Mouse (Mus musculus): ENCODE measurements at regions not wholly inside any gene's neighbourhood (a gene's known extent, or its start where the extent isn't known, plus 50 kb on each side); places are given as distances from the start of the nearest gene placed in this dataset.

DNA sequence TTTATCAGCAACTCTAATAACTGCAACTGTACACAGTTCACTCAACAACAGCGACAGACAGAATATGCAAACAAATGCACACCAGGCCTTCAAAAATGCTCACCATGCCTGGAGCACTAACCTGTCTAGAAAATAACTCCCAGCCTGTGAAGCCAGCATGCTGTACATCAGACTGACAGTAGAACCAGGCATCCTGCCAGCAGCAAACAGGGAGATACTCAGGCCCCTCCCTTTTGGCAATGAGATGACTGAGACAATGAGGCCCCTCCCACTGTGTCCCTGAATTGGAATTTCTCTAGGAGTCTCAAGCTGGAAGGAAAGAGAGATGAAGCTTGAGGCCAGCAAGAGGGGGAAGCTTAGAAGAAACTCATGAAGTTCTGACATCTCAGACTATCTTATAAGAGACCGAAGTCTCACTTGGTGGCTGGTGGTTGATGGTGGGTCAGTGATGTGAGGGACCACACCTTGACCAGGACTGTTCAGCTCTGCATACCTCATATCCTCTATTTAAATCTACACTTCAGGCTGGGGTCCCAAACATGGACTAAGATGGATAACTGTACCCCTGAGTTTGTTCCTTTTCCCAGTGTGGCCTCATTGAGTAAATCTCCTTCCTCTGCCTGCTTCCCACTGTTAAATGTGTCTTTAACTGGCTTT is 72.6 kb upstream of the Selenok start:
- Histone ChIP-seq H3K4me1 (ENCODE audit: control insufficient read depth, insufficient read depth) (peaks cover 13% of the 10 kb centered on the region), H3K4me3 (ENCODE audit: low read depth, low read length) (no peak overlapping the region), H3K9me3 (replicated peaks; ENCODE audit: control insufficient read depth, low read length) (no peaks in the 10 kb centered on the region), H3K9ac (replicated peaks; ENCODE audit: low read depth, low read length) (no peak overlapping the region), H3K4me2 (ENCODE audit: low read depth, low read length) (no peak overlapping the region), H3K27ac (ENCODE audit: low read depth) (no peak overlapping the region), H3K27me3 (ENCODE audit: control insufficient read depth, insufficient read depth, low read length) (no peaks in the 10 kb centered on the region), H3K36me3 (replicated peaks; ENCODE audit: control insufficient read depth, insufficient read depth, low read length) (no peaks in the 10 kb centered on the region)
- ATAC-seq (ENCODE audit: insufficient read depth, low read depth), result peak; percentile 86
- WGBS, result 60% methylated on average over 2 of the region's 2 CpGs
- no peak for TF ChIP-seq CTCF (IDR thresholded peaks at IDR 0.05; ENCODE audit: low read depth)
- TF ChIP-seq EP300 (IDR thresholded peaks at IDR 0.05; ENCODE audit: low read depth), result no peak
- DNase-seq (ENCODE audit: low spot score), result peak; percentile 80

DNA sequence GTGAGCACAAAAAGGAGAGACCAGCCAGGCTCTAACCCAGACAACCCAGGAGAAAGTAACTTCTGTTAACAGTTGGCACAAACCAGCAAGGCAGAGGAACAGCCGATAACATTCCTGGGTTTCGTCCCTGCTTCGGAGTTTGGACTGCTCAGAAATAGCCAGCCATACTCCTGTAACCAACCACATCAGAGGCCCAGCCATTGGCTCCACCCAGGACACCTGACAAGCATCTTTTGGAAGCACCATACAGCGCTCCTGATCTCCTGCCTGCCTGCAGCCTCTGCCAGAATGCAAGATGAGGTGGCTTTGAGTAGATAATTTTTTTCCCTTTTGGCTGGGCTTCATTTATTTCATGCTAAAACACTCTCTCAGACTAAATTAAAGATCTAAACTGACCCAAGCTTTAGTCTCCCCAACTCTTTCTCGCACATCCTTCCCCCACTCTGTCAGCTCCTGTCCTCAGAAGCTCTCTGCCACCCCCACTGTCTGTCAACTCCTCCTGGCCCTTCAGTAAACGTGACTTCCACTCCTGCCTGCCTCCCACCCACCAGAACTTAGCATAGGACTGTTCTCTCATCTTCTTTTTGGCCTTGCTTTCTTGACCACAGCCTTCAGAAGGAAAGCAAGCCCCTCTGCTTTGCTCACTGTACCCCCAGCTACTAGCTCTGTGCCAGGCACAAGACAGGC is 72.0 kb upstream of the Selenok start:
- no peaks in the 10 kb centered on the region for H3K36me3 ChIP-seq (replicated peaks; ENCODE audit: control insufficient read depth, insufficient read depth, low read length)
- ATAC-seq (ENCODE audit: insufficient read depth, low read depth) (peak; percentile 36), DNase-seq (ENCODE audit: low spot score) (no peak)
- no peak overlapping the region for H3K4me3 ChIP-seq (ENCODE audit: low read depth, low read length)
- 51% methylated on average over 6 of the region's 6 CpGs for WGBS
- peaks cover 13% of the 10 kb centered on the region for H3K4me1 ChIP-seq (ENCODE audit: control insufficient read depth, insufficient read depth)
- TF ChIP-seq EP300 (IDR thresholded peaks at IDR 0.05; ENCODE audit: low read depth) (no peak), CTCF (IDR thresholded peaks at IDR 0.05; ENCODE audit: low read depth) (no peak)
- no peak overlapping the region for H3K27ac ChIP-seq (ENCODE audit: low read depth)
- H3K4me2 ChIP-seq (ENCODE audit: low read depth, low read length), result no peak overlapping the region
- H3K9me3 ChIP-seq (replicated peaks; ENCODE audit: control insufficient read depth, low read length), result no peaks in the 10 kb centered on the region
- no peaks in the 10 kb centered on the region for H3K27me3 ChIP-seq (ENCODE audit: control insufficient read depth, insufficient read depth, low read length)
- H3K9ac ChIP-seq (replicated peaks; ENCODE audit: low read depth, low read length), result no peak overlapping the region

DNA sequence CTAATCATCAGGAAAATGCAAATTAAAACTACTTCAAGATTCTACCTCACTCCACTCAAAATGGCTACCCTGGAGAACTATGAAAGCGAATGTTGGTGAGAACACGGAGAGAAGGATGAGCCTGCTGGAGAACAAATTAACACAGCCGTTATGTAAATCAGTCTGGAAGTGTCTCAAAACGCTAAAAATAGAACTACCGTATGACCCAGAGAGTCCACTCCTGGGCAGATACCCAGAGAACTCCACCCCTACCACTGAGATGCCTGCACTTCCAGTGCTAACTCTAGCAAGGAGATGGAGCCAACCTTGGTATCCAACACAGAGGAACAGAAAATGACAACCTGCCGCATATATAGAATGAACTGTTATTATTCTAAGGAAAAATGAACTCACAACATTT is 67.2 kb upstream of the Selenok start:
- 42% methylated on average over 6 of the region's 6 CpGs for WGBS
- Histone ChIP-seq H3K4me2 (ENCODE audit: low read depth, low read length) (no peak overlapping the region), H3K9me3 (replicated peaks; ENCODE audit: control insufficient read depth, low read length) (no peaks in the 10 kb centered on the region), H3K27me3 (ENCODE audit: control insufficient read depth, insufficient read depth, low read length) (no peaks in the 10 kb centered on the region), H3K36me3 (replicated peaks; ENCODE audit: control insufficient read depth, insufficient read depth, low read length) (no peaks in the 10 kb centered on the region), H3K4me1 (ENCODE audit: control insufficient read depth, insufficient read depth) (0 out of 2 replicates have a peak, but pooled peaks cover 2% of the 10 kb centered on the region), H3K27ac (ENCODE audit: low read depth) (no peak overlapping the region; the same call in 1 of the 2 replicates), H3K9ac (replicated peaks; ENCODE audit: low read depth, low read length) (no peak overlapping the region), H3K4me3 (ENCODE audit: low read depth, low read length) (no peak overlapping the region)
- peak; percentile 57 for DNase-seq (ENCODE audit: low spot score)
- ATAC-seq (ENCODE audit: insufficient read depth, low read depth), result peak; percentile 66
- no peak for TF ChIP-seq EP300 (IDR thresholded peaks at IDR 0.05; ENCODE audit: low read depth)
- TF ChIP-seq CTCF (IDR thresholded peaks at IDR 0.05; ENCODE audit: low read depth), result no peak

DNA sequence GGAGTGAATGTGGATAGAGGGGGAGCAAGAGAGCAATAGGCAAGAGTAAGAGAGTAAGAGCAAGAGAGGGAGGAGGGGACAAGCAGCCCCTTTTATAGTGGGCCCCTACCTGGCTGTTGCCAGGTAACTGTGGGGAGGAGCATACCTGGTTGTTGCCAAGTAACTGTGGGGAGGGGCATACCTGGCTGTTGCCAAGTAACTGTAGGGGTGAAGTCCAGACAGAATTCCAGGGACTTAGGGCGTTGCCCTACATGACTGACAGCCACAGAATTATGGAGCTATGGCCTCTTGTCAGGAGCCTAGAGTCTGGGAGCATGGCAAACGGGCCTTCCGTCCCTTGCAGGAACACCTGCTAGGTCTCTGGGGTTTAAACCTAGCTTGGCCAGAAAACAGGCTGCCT is 64.5 kb upstream of the Selenok start:
- Histone ChIP-seq H3K4me3 (ENCODE audit: low read depth, low read length) (no peak overlapping the region), H3K4me1 (ENCODE audit: control insufficient read depth, insufficient read depth) (no peaks in the 10 kb centered on the region), H3K27ac (ENCODE audit: low read depth) (no peak overlapping the region), H3K36me3 (replicated peaks; ENCODE audit: control insufficient read depth, insufficient read depth, low read length) (no peaks in the 10 kb centered on the region), H3K4me2 (ENCODE audit: low read depth, low read length) (no peak overlapping the region), H3K9me3 (replicated peaks; ENCODE audit: control insufficient read depth, low read length) (no peaks in the 10 kb centered on the region), H3K9ac (replicated peaks; ENCODE audit: low read depth, low read length) (no peak overlapping the region), H3K27me3 (ENCODE audit: control insufficient read depth, insufficient read depth, low read length) (no peaks in the 10 kb centered on the region)
- DNase-seq (ENCODE audit: low spot score) (no peak), ATAC-seq (ENCODE audit: insufficient read depth, low read depth) (no peak)
- 76% methylated on average over 3 of the region's 3 CpGs for WGBS
- TF ChIP-seq CTCF (IDR thresholded peaks at IDR 0.05; ENCODE audit: low read depth) (no peak), EP300 (IDR thresholded peaks at IDR 0.05; ENCODE audit: low read depth) (no peak)

DNA sequence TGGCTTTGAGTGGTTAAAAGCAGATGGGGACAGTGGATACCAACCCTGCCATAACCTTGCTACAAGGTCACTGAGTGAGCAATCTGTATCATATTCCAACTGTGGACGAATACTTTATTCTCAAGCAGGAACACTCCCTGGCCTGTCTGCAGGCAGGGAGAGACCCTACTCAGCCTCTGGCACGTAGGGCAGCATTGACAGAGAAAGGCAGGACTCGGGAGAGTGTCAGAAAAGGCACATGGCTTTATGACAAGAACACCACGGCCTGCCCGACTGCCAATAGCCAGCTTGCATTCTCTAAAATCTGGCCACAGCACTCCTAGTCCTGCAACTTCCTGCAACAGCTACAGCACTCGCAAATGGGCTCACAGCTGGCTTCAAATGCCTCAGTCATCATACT is 63.3 kb upstream of the Selenok start:
- Histone ChIP-seq H3K4me1 (ENCODE audit: control insufficient read depth, insufficient read depth) (no peaks in the 10 kb centered on the region), H3K9ac (replicated peaks; ENCODE audit: low read depth, low read length) (no peak overlapping the region), H3K4me3 (ENCODE audit: low read depth, low read length) (no peak overlapping the region), H3K9me3 (replicated peaks; ENCODE audit: control insufficient read depth, low read length) (no peaks in the 10 kb centered on the region), H3K27me3 (ENCODE audit: control insufficient read depth, insufficient read depth, low read length) (no peaks in the 10 kb centered on the region), H3K27ac (ENCODE audit: low read depth) (no peak overlapping the region), H3K4me2 (ENCODE audit: low read depth, low read length) (no peak overlapping the region), H3K36me3 (replicated peaks; ENCODE audit: control insufficient read depth, insufficient read depth, low read length) (no peaks in the 10 kb centered on the region)
- no peak for TF ChIP-seq EP300 (IDR thresholded peaks at IDR 0.05; ENCODE audit: low read depth)
- TF ChIP-seq CTCF (IDR thresholded peaks at IDR 0.05; ENCODE audit: low read depth), result no peak
- ATAC-seq (ENCODE audit: insufficient read depth, low read depth) (no peak), DNase-seq (ENCODE audit: low spot score) (no peak)
- WGBS, result 53% methylated on average over 6 of the region's 6 CpGs

Data from heart, postnatal 0 days (tissue).